Mouse (Mus musculus) CD4-positive helper T cell, adult 2 months (primary cell): ENCODE data around the gene Umad1.

Source experiments
- DNase-seq: peaks from one replicate; pipeline ENCODE4 v3.0.0-alpha.2; 2012; ENCODE audit warnings: low read depth, missing footprints, low spot score

The Umad1 gene

GRCm38 (mm10) chr6:8474316-8474715 is 215.2 kb downstream of the Umad1 start:
- no peak for DNase-seq

- DNase-seq = no peak
Measured at GRCm38 (mm10) chr6:8474820-8475219, 215.7 kb downstream of the Umad1 start.

GRCm38 (mm10) chr6:8479176-8479575 is 220.1 kb downstream of the Umad1 start:
- no peak for DNase-seq

GRCm38 (mm10) chr6:8484437-8485275 is 225.6 kb downstream of the Umad1 start:
- DNase-seq = peak; percentile 42

- DNase-seq = peak; percentile 90
Measured at GRCm38 (mm10) chr6:8485414-8486175, 226.5 kb downstream of the Umad1 start.

- no peak for DNase-seq
Measured at GRCm38 (mm10) chr6:8486391-8487043, 227.4 kb downstream of the Umad1 start.

GRCm38 (mm10) chr6:8487044-8487853 is 228.2 kb downstream of the Umad1 start:
- DNase-seq = no peak

- no peak for DNase-seq
Measured at GRCm38 (mm10) chr6:8488249-8488648, 229.2 kb downstream of the Umad1 start.

GRCm38 (mm10) chr6:8489266-8489665 is 230.2 kb downstream of the Umad1 start:
- DNase-seq = no peak

GRCm38 (mm10) chr6:8489938-8490585 is 231.0 kb downstream of the Umad1 start:
- DNase-seq = peak; percentile 18

GRCm38 (mm10) chr6:8492248-8492647 is 233.2 kb downstream of the Umad1 start:
- DNase-seq = no peak

- DNase-seq = no peak
Measured at GRCm38 (mm10) chr6:8495109-8495826, 236.2 kb downstream of the Umad1 start.

- DNase-seq = no peak
Measured at GRCm38 (mm10) chr6:8495827-8496222, 236.7 kb downstream of the Umad1 start.

- no peak for DNase-seq
Measured at GRCm38 (mm10) chr6:8497234-8497867, 238.3 kb downstream of the Umad1 start.

GRCm38 (mm10) chr6:8497868-8498257 is 238.8 kb downstream of the Umad1 start:
- DNase-seq = no peak

GRCm38 (mm10) chr6:8498961-8499360 is 239.9 kb downstream of the Umad1 start:
- DNase-seq = no peak

GRCm38 (mm10) chr6:8503953-8504352 is 244.9 kb downstream of the Umad1 start:
- DNase-seq = no peak

GRCm38 (mm10) chr6:8504521-8505228 is 245.6 kb downstream of the Umad1 start:
- DNase-seq = peak; percentile 85

GRCm38 (mm10) chr6:8506631-8507030 is 247.5 kb downstream of the Umad1 start:
- DNase-seq = no peak
